Mouse (Mus musculus): ENCODE data around the gene Tmem25. TPM values are rescaled to one million over a fixed set of nuclear protein-coding genes. Genes with fewer than 3 reads are reported as not detected.
"Not testable (repeated sequence)": the region's sequence is repeated elsewhere in the genome, so short reads cannot be mapped to it uniquely, and the experiment has no call there.

Gene Tmem25
- polyA plus RNA-seq, 1 experiment from 2014 or later: 6.1 TPM

GRCm38 (mm10) chr9:44801669-44802068, 2.6 kb upstream of the Tmem25 start:
- peak overlapping the region; percentile 0 for H3K9ac ChIP-seq (ENCODE audit: low read depth, low read length)

GRCm38 (mm10) chr9:44799958-44800324, 834 bp upstream of the Tmem25 start:
- Histone ChIP-seq H3K4me2 (ENCODE audit: low read depth, low read length) (peak overlapping the region; percentile 91), H3K4me1 (ENCODE audit: control insufficient read depth, low read depth, low read length) (peaks cover 14% of the 10 kb centered on the region), H3K27me3 (ENCODE audit: control insufficient read depth, insufficient read depth, low read depth, low read length) (peaks cover 35% of the 10 kb centered on the region), H3K9ac (ENCODE audit: low read depth, low read length) (peak overlapping the region; percentile 61; the same call in 1 of the 2 replicates), H3K9me3 (replicated peaks; ENCODE audit: control insufficient read depth, low read length) (no peaks in the 10 kb centered on the region), H3K4me3 (ENCODE audit: low read depth, low read length) (peak overlapping the region; percentile 64), H3K36me3 (ENCODE audit: control insufficient read depth, insufficient read depth) (no peaks in the 10 kb centered on the region), H3K27ac (ENCODE audit: low read length) (peak overlapping the region; percentile 72)
- WGBS (ENCODE audit: insufficient replicate concordance): 30% methylated on average over 9 of the region's 9 CpGs
- ATAC-seq (ENCODE audit: low read depth): no peak

More at GRCm38 (mm10) chr9:44801669-44802068, 2.6 kb upstream of the Tmem25 start:
- peaks cover 14% of the 10 kb centered on the region for H3K4me1 ChIP-seq (ENCODE audit: control insufficient read depth, low read depth, low read length)
- peaks cover 35% of the 10 kb centered on the region for H3K27me3 ChIP-seq (ENCODE audit: control insufficient read depth, insufficient read depth, low read depth, low read length)
- H3K36me3 ChIP-seq (ENCODE audit: control insufficient read depth, insufficient read depth): peaks cover 4% of the 10 kb centered on the region; the same call in 1 of the 2 replicates
- peak overlapping the region; percentile 56 for H3K4me2 ChIP-seq (ENCODE audit: low read depth, low read length)
- no peak for ATAC-seq (ENCODE audit: low read depth)
- H3K27ac ChIP-seq (ENCODE audit: low read length): peak overlapping the region; percentile 50; the same call in 1 of the 2 replicates
- H3K9me3 ChIP-seq (replicated peaks; ENCODE audit: control insufficient read depth, low read length): no peaks in the 10 kb centered on the region
- peak overlapping the region; percentile 45 for H3K4me3 ChIP-seq (ENCODE audit: low read depth, low read length)
- 54% methylated on average over 6 of the region's 6 CpGs for WGBS (ENCODE audit: insufficient replicate concordance)

GRCm38 (mm10) chr9:44798298-44798697, 809 bp downstream of the Tmem25 start:
- WGBS (ENCODE audit: insufficient replicate concordance): 48% methylated on average over 7 of the region's 7 CpGs
- H3K27ac ChIP-seq (ENCODE audit: low read length): no peak overlapping the region

GRCm38 (mm10) chr9:44792842-44793241, 6.3 kb downstream of the Tmem25 start:
- Histone ChIP-seq H3K36me3 (ENCODE audit: control insufficient read depth, insufficient read depth) (no peaks in the 10 kb centered on the region; the same call in 1 of the 2 replicates), H3K27ac (ENCODE audit: low read length) (no peak overlapping the region), H3K27me3 (ENCODE audit: control insufficient read depth, insufficient read depth, low read depth, low read length) (peaks cover 4% of the 10 kb centered on the region; the same call in 1 of the 2 replicates), H3K9ac (ENCODE audit: low read depth, low read length) (no peak overlapping the region), H3K4me2 (ENCODE audit: low read depth, low read length) (no peak overlapping the region), H3K4me3 (ENCODE audit: low read depth, low read length) (no peak overlapping the region), H3K4me1 (ENCODE audit: control insufficient read depth, low read depth, low read length) (no peaks in the 10 kb centered on the region), H3K9me3 (replicated peaks; ENCODE audit: control insufficient read depth, low read length) (no peaks in the 10 kb centered on the region)
- ATAC-seq (ENCODE audit: low read depth): no peak
- whole genome bisulfite sequencing (ENCODE audit: insufficient replicate concordance): 67% methylated on average over 9 of the region's 9 CpGs

More at GRCm38 (mm10) chr9:44798298-44798697, 809 bp downstream of the Tmem25 start:
- no peak for ATAC-seq (ENCODE audit: low read depth)
- Histone ChIP-seq H3K27me3 (ENCODE audit: control insufficient read depth, insufficient read depth, low read depth, low read length) (peaks cover 35% of the 10 kb centered on the region), H3K4me1 (ENCODE audit: control insufficient read depth, low read depth, low read length) (peaks cover 14% of the 10 kb centered on the region), H3K36me3 (ENCODE audit: control insufficient read depth, insufficient read depth) (no peaks in the 10 kb centered on the region), H3K4me2 (ENCODE audit: low read depth, low read length) (peak overlapping the region; percentile 91; the same call in 1 of the 2 replicates), H3K4me3 (ENCODE audit: low read depth, low read length) (no peak overlapping the region), H3K9ac (ENCODE audit: low read depth, low read length) (no peak overlapping the region), H3K9me3 (replicated peaks; ENCODE audit: control insufficient read depth, low read length) (no peaks in the 10 kb centered on the region)

GRCm38 (mm10) chr9:44772750-44773651, 26.1 kb downstream of the Tmem25 start:
- Histone ChIP-seq H3K9ac (ENCODE audit: low read depth, low read length) (peak overlapping the region; percentile 72), H3K4me3 (ENCODE audit: low read depth, low read length) (peak overlapping the region; percentile 83), H3K36me3 (ENCODE audit: control insufficient read depth, insufficient read depth) (no peaks in the 10 kb centered on the region), H3K9me3 (replicated peaks; ENCODE audit: control insufficient read depth, low read length) (no peaks in the 10 kb centered on the region), H3K4me2 (ENCODE audit: low read depth, low read length) (peak overlapping the region; percentile 99), H3K27ac (ENCODE audit: low read length) (peak overlapping the region; percentile 78), H3K27me3 (ENCODE audit: control insufficient read depth, insufficient read depth, low read depth, low read length) (no peaks in the 10 kb centered on the region), H3K4me1 (ENCODE audit: control insufficient read depth, low read depth, low read length) (peaks cover 13% of the 10 kb centered on the region)
- WGBS (ENCODE audit: insufficient replicate concordance): under 1% methylated on average over 41 of the region's 41 CpGs
- ATAC-seq (ENCODE audit: low read depth): peak; percentile 100

GRCm38 (mm10) chr9:44772392-44772749, 26.7 kb downstream of the Tmem25 start:
- H3K4me3 ChIP-seq (ENCODE audit: low read depth, low read length): no peak overlapping the region
- H3K9ac ChIP-seq (ENCODE audit: low read depth, low read length): peak overlapping the region; percentile 31; the same call in 1 of the 2 replicates
- H3K9me3 ChIP-seq (replicated peaks; ENCODE audit: control insufficient read depth, low read length): no peaks in the 10 kb centered on the region
- H3K27ac ChIP-seq (ENCODE audit: low read length): peak overlapping the region; percentile 68; the same call in 1 of the 2 replicates
- H3K4me2 ChIP-seq (ENCODE audit: low read depth, low read length): 0 out of 2 replicates have a peak overlapping the region, but pooled peaks have one; percentile 14
- ATAC-seq (ENCODE audit: low read depth): no peak
- H3K36me3 ChIP-seq (ENCODE audit: control insufficient read depth, insufficient read depth): no peaks in the 10 kb centered on the region
- no peaks in the 10 kb centered on the region for H3K27me3 ChIP-seq (ENCODE audit: control insufficient read depth, insufficient read depth, low read depth, low read length)
- WGBS (ENCODE audit: insufficient replicate concordance): 18% methylated on average over 5 of the region's 5 CpGs
- peaks cover 13% of the 10 kb centered on the region for H3K4me1 ChIP-seq (ENCODE audit: control insufficient read depth, low read depth, low read length)

GRCm38 (mm10) chr9:44771376-44771775, 27.7 kb downstream of the Tmem25 start:
- no peak for ATAC-seq (ENCODE audit: low read depth)
- Histone ChIP-seq H3K27me3 (ENCODE audit: control insufficient read depth, insufficient read depth, low read depth, low read length) (no peaks in the 10 kb centered on the region), H3K9me3 (replicated peaks; ENCODE audit: control insufficient read depth, low read length) (no peaks in the 10 kb centered on the region), H3K27ac (ENCODE audit: low read length) (no peak overlapping the region), H3K36me3 (ENCODE audit: control insufficient read depth, insufficient read depth) (no peaks in the 10 kb centered on the region), H3K4me3 (ENCODE audit: low read depth, low read length) (no peak overlapping the region), H3K9ac (ENCODE audit: low read depth, low read length) (no peak overlapping the region), H3K4me1 (ENCODE audit: control insufficient read depth, low read depth, low read length) (peaks cover 14% of the 10 kb centered on the region), H3K4me2 (ENCODE audit: low read depth, low read length) (no peak overlapping the region)
- WGBS (ENCODE audit: insufficient replicate concordance): 85% methylated on average over 5 of the region's 5 CpGs

GRCm38 (mm10) chr9:44768029-44768394, 31.1 kb downstream of the Tmem25 start:
- peak overlapping the region; percentile 96 for H3K27ac ChIP-seq (ENCODE audit: low read length)
- peaks cover 22% of the 10 kb centered on the region for H3K4me1 ChIP-seq (ENCODE audit: control insufficient read depth, low read depth, low read length)
- not testable (repeated sequence) for H3K36me3 ChIP-seq (ENCODE audit: control insufficient read depth, insufficient read depth); ATAC-seq (ENCODE audit: low read depth); H3K27me3 ChIP-seq (ENCODE audit: control insufficient read depth, insufficient read depth, low read depth, low read length); H3K9me3 ChIP-seq (replicated peaks; ENCODE audit: control insufficient read depth, low read length)
- 36% methylated on average over 7 of the region's 9 CpGs for WGBS (ENCODE audit: insufficient replicate concordance)
- peak overlapping the region; percentile 97 for H3K9ac ChIP-seq (ENCODE audit: low read depth, low read length)
- peak overlapping the region; percentile 71 for H3K4me2 ChIP-seq (ENCODE audit: low read depth, low read length)
- H3K4me3 ChIP-seq (ENCODE audit: low read depth, low read length): peak overlapping the region; percentile 87
